Mouse (Mus musculus) testis, adult 2 months (tissue): Measurements from ENCODE around the gene Uba2.

Experiments used
- CTCF ChIP-seq: fragments of 200-500 bp; IDR thresholded peaks from 2 replicates; pipeline ENCODE4 v1.5.1; 2012; ENCODE audit warnings: low read depth, mild to moderate bottlenecking, inconsistent platforms, low read length, moderate library complexity; ENCODE audit not compliant: control insufficient read depth, insufficient read depth, insufficient replicate concordance
- POLR2A ChIP-seq: fragments of 200-500 bp; IDR thresholded peaks from 2 replicates; pipeline ENCODE4 v1.6.1; 2012; ENCODE audit warnings: low read depth, mild to moderate bottlenecking, inconsistent platforms, low read length, moderate library complexity; ENCODE audit not compliant: control insufficient read depth

DNA sequence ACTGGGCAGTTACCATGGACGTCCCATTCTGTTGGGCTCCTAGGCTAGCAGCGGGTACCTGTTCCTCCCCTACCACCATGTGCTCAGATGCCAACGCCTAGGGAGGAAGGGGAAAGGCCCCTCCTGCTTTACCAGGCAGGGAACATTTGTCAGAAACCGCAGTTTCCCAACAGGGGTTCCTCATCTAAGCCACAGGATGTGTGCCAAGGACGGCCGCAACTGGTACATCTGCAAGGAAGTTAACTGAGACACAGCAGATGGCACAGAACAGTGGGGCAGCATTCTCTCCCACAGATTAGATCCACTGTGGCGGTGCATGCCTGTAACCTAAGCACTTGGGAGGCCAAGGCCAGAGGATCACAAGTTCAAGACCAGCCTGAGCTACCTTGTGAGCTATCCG is 45.2 kb upstream of the Uba2 start:
- TF ChIP-seq CTCF (no peak), POLR2A (no peak)
